Mouse (Mus musculus) megakaryocyte-erythroid progenitor cell, adult 5-6 weeks (primary cell): ENCODE results near the gene Ccm2. TPM values are rescaled to one million over a fixed set of nuclear protein-coding genes. Genes with fewer than 3 reads are reported as not detected.
"Not testable (repeated sequence)": the region's sequence is repeated elsewhere in the genome, so short reads cannot be mapped to it uniquely, and the experiment has no call there.

Experiments
- ATAC-seq: replicated peaks from 2 replicates; pipeline ENCODE4 v1.8.0; 2016; ENCODE audit warnings: mild to moderate bottlenecking, inconsistent platforms; ENCODE audit not compliant: severe bottlenecking, poor library complexity, low FRiP score, low TSS enrichment
- total RNA-seq, 2 experiments: library from RNA; stranded (forward) in 1 of 2; stranded (reverse) in 1 of 2; fragments of 200-1000, 215-1000 nt in 1 of 2; fragments of >200 nt in 1 of 2; fragmentation: Nextera tagmentation in 1 of 2; gene quantifications; 2 replicates each; pipeline ENCODE4 v1.2.3; 2014 to 2017

Gene Ccm2
- 45.8 and 55.6 TPM in 2 replicates for total RNA-seq (2014; fragmentation: Nextera tagmentation)
- total RNA-seq (2017), result 26.8 and 32.7 TPM in 2 replicates

- ATAC-seq, result peak; percentile 88
These were observed at the start of gene Ccm2 for GRCm38 (mm10) chr11:6546205-6547013. TSS of gene Ccm2 (plus strand) at chr11:6546887.

GRCm38 (mm10) chr11:6497311-6497948, 49.3 kb upstream of the Ccm2 start:
- peak; percentile 98 for ATAC-seq

GRCm38 (mm10) chr11:6502506-6502905, 44.2 kb upstream of the Ccm2 start:
- ATAC-seq, result no peak

GRCm38 (mm10) chr11:6504226-6504625, 42.5 kb upstream of the Ccm2 start:
- no peak for ATAC-seq

GRCm38 (mm10) chr11:6504689-6505088, 42.0 kb upstream of the Ccm2 start:
- ATAC-seq, result no peak

- no peak for ATAC-seq
These were observed 40.2 kb upstream of the Ccm2 start for GRCm38 (mm10) chr11:6506516-6506915.

GRCm38 (mm10) chr11:6508269-6508876, 38.3 kb upstream of the Ccm2 start:
- ATAC-seq, result peak; percentile 48

GRCm38 (mm10) chr11:6514837-6515236, 31.9 kb upstream of the Ccm2 start:
- no peak for ATAC-seq

GRCm38 (mm10) chr11:6519491-6520033, 27.1 kb upstream of the Ccm2 start:
- no peak for ATAC-seq

- peak; percentile 23; the same call in 1 of the 2 replicates for ATAC-seq
These were observed 26.0 kb upstream of the Ccm2 start, which contains the start of gene Myo1g for GRCm38 (mm10) chr11:6520507-6521173. TSS of gene Myo1g (minus strand) at chr11:6520965.

GRCm38 (mm10) chr11:6522782-6523525, 23.7 kb upstream of the Ccm2 start:
- ATAC-seq, result no peak

GRCm38 (mm10) chr11:6523662-6524088, 23.0 kb upstream of the Ccm2 start:
- ATAC-seq, result no peak

GRCm38 (mm10) chr11:6524165-6524879, 22.4 kb upstream of the Ccm2 start:
- no peak for ATAC-seq

- ATAC-seq, result no peak
These were observed 21.8 kb upstream of the Ccm2 start for GRCm38 (mm10) chr11:6524880-6525238.

GRCm38 (mm10) chr11:6525241-6525640, 21.4 kb upstream of the Ccm2 start:
- ATAC-seq, result no peak

- ATAC-seq, result not testable (repeated sequence)
These were observed 20.0 kb upstream of the Ccm2 start for GRCm38 (mm10) chr11:6526526-6527255.
